Mouse (Mus musculus) ES-E14 (cell line): ENCODE measurements around the gene Actl6b.

Experiments used
- CHD2 ChIP-seq: IDR thresholded peaks from 2 replicates; pipeline ENCODE4 v1.6.1; 2014; ENCODE audit warnings: mild to moderate bottlenecking, low read depth, low read length, inconsistent platforms
- HCFC1 ChIP-seq: IDR thresholded peaks from 2 replicates; pipeline ENCODE4 v1.6.1; 2012; ENCODE audit warnings: low read length, inconsistent platforms, borderline replicate concordance; ENCODE audit not compliant: insufficient read depth

DNA sequence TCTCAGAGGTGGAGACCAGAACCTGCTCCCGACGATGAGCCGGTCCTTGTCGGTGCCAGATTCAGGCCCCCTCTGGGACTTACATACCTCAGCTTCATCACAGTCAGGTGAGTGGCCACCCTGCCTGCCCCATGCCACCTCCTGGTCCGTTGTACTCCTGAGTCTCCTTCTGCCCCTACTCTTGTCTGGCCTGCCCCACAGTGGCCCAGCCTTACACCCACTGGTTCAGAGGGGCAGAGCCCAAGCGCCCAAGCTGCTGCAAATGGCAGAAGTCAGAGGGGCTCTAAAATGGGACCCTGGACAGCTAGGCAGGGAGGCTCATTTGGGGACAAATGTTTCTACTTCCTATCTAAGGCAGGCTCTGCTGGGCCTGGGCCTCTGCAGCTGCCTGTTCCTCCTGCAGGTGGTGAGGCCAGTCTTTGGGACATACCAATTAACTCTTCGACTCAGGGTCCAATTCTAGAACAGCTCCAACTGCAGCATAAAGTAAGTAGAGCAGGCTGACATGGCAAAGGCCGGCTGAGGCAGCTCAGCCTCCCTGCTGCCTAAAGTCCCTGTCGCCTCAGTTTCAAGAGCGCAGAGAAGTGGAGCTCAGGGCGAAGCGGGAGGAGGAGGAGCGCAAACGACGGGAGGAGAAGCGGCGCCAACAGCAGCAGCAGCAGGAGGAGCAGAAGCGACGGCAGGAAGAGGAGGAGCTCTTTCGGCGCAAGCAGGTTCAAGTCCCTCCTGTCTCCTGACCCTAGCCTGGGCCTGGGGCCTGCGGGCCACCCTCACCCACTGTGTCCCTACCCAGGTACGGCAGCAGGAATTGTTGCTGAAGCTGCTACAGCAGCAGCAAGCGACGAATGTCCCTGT lies 29.7 kb upstream of the Actl6b start:
- TF ChIP-seq CHD2, result no peak
- no peak for TF ChIP-seq HCFC1
